Mouse (Mus musculus) neural tube, embryonic 13.5 days (tissue): ENCODE measurements at regions not wholly inside any gene's neighbourhood (a gene's known extent, or its start where the extent isn't known, plus 50 kb on each side); places are given as distances from the start of the nearest gene placed in this dataset.
"Not testable (repeated sequence)": the region's sequence is repeated elsewhere in the genome, so short reads cannot be mapped to it uniquely, and the experiment has no call there.

ENCODE experiments used
- ATAC-seq: fragments of 200-750 bp; cut with Nextera tagmentation; 2 replicates; pipeline ENCODE4 v1.8.0; 2017; ENCODE audit warnings: low read depth, mild to moderate bottlenecking, moderate TSS enrichment, moderate library complexity
- H3K27ac ChIP-seq: fragments of 300-500 bp; sonication (generic); replicated peaks from 2 replicates; pipeline ENCODE4 v1.5.1; 2015; ENCODE audit warnings: moderate library complexity, mild to moderate bottlenecking, inconsistent platforms
- H3K27me3 ChIP-seq: fragments of 300-500 bp; sonication (generic); 2 replicates; pipeline ENCODE4 v1.6.1; 2015; ENCODE audit warnings: mild to moderate bottlenecking, inconsistent platforms
- H3K36me3 ChIP-seq: fragments of 300-500 bp; sonication (generic); 2 replicates; pipeline ENCODE4 v1.6.1; 2015; ENCODE audit warnings: mild to moderate bottlenecking, inconsistent platforms
- H3K4me1 ChIP-seq: fragments of 300-500 bp; sonication (generic); replicated peaks from 2 replicates; pipeline ENCODE4 v1.6.1; 2015; ENCODE audit warnings: inconsistent platforms
- H3K4me2 ChIP-seq: fragments of 300-500 bp; sonication (generic); 2 replicates; pipeline ENCODE4 v1.6.1; 2015; ENCODE audit warnings: inconsistent platforms, mild to moderate bottlenecking, moderate library complexity
- H3K4me3 ChIP-seq: fragments of 300-500 bp; sonication (generic); 2 replicates; pipeline ENCODE4 v1.5.1; 2015; ENCODE audit warnings: mild to moderate bottlenecking, inconsistent platforms
- H3K9ac ChIP-seq: fragments of 300-500 bp; sonication (generic); 2 replicates; pipeline ENCODE4 v1.6.1; 2015; ENCODE audit warnings: moderate library complexity, mild to moderate bottlenecking, inconsistent platforms
- H3K9me3 ChIP-seq: fragments of 300-500 bp; sonication (generic); 2 replicates; pipeline ENCODE4 v1.6.1; 2016; ENCODE audit warnings: inconsistent platforms
- WGBS: fragments of 180-500 bp; shearing (Covaris S2); methylation state at CpG from one replicate; pipeline ENCODE4 v1.1.7; 2015; 5-methylcytosine and 5-hydroxymethylcytosine counted together

DNA sequence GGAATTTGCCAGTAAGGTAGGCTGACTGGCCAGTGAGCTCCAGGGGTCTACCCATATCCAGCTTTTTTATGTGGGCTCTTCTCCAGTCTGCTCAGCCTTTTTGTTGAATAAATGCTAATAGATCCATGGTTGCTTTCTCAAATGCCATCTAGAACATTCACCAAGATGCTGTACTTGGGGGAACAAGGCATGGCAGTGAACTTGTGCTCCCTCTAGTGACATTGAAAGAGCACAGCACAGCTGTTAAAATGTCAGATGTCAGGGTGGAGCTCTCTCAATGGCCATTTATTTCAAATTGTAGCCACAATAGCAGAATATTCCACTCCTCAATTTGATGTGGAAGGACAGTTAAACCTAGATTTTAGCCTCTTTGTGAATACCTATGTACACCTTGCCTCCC lies 86.3 kb downstream of the Kcnk1 start:
- Histone ChIP-seq H3K4me1 (0 out of 2 replicates have a peak, but pooled peaks cover 4% of the 10 kb centered on the region), H3K4me3 (no peak overlapping the region), H3K27ac (no peak overlapping the region), H3K27me3 (no peaks in the 10 kb centered on the region), H3K9me3 (no peaks in the 10 kb centered on the region), H3K36me3 (no peaks in the 10 kb centered on the region), H3K4me2 (no peak overlapping the region), H3K9ac (no peak overlapping the region)
- ATAC-seq, result no peak

DNA sequence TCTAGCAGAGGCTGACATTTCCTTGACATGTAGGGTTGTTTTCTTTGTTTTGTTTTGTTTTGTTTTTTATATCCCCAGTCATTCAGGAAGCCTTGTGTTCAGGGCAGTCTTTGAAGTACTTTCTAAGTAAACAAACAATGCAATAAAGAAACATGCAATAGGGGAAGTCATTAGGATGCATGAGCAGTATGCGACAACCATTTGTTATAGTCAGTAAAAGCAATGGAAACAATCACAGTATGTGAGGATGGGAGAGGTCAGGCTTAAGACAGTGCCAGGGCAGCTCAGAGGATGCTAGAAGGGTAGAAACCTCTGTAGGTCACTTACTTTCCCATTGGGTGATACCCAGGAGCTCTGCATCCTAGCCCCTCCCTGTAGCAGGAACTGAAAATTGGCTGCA lies 87.9 kb downstream of the Kcnk1 start:
- 0 out of 2 replicates have a peak, but pooled peaks cover 4% of the 10 kb centered on the region for H3K4me1 ChIP-seq
- no peak overlapping the region for H3K9ac ChIP-seq
- no peak for ATAC-seq
- H3K9me3 ChIP-seq, result no peaks in the 10 kb centered on the region
- H3K27me3 ChIP-seq, result no peaks in the 10 kb centered on the region
- WGBS, result 53% methylated on average over 1 of the region's 1 CpGs
- H3K4me3 ChIP-seq, result no peak overlapping the region
- H3K36me3 ChIP-seq, result no peaks in the 10 kb centered on the region
- H3K4me2 ChIP-seq, result no peak overlapping the region
- H3K27ac ChIP-seq, result no peak overlapping the region

DNA sequence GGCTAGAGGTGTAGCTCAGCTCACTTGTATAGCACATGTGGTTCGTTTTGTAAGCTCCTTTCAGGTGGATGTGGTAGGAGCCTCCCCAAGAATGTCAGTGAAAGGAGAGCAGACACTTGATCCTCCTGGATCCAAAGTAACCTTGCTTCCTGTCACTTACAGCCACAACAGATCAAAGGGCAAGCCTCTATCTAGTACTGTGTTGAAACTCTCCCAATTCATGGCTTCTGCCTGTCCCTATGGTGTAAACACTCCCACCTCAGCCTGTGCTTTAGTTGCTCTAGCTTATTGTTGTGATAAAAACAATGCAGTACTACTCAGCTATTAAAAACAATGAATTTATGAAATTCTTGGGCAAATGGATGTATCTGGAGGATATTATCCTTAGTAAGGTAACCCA lies 95.8 kb downstream of the Kcnk1 start:
- H3K27me3 ChIP-seq, result no peaks in the 10 kb centered on the region
- H3K4me1 ChIP-seq, result no peaks in the 10 kb centered on the region
- WGBS, result 78% methylated on average over 1 of the region's 1 CpGs
- H3K9ac ChIP-seq, result no peak overlapping the region
- no peak overlapping the region for H3K4me2 ChIP-seq
- H3K27ac ChIP-seq, result no peak overlapping the region
- no peak overlapping the region for H3K4me3 ChIP-seq
- ATAC-seq, result no peak
- H3K9me3 ChIP-seq, result peaks cover 13% of the 10 kb centered on the region
- H3K36me3 ChIP-seq, result no peaks in the 10 kb centered on the region

DNA sequence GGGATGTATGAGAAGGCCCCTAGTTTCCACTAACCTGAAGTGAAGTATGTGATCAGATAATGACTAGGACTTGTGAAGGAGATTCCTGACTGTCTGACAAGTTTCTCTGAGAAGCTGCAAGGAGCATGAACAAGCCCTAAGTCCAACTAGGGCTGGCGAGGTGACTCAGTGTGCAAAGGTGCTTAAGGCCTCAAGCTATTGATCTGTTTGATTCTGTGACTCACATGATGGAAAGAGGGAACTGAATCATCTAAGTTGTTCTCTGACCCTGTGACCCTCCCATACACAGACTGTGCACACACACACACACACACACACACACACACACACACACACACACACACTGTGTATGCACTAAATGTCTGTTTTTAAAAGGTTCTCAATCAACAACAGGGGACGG lies 99.0 kb downstream of the Kcnk1 start:
- WGBS, result 87% methylated on average over 2 of the region's 2 CpGs
- Histone ChIP-seq H3K27ac (no peak overlapping the region), H3K4me1 (no peaks in the 10 kb centered on the region), H3K9me3 (peaks cover 4% of the 10 kb centered on the region), H3K27me3 (no peaks in the 10 kb centered on the region; the same call in 1 of the 2 replicates), H3K36me3 (no peaks in the 10 kb centered on the region), H3K4me2 (no peak overlapping the region), H3K4me3 (no peak overlapping the region), H3K9ac (no peak overlapping the region)
- ATAC-seq, result no peak

DNA sequence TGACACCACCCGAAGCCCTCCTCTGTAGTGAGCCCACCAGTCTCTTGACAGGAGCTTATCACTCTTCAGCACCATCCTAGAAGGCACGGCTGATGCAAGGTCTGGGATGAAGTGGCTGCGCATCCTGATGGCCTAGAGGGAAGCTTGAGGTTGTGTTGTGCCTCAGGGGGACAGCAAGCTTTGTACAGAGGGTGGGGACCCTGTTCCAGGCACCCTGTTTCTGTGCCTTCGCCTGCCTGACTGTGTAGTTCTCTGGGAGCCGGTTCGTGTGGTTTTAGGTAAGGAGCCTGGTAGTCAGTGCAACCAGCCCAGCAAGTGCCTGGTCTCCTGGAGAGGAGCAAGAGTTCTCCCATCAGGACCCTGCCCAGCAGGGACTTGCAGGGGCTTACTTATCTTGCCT lies 101.1 kb downstream of the Kcnk1 start:
- Histone ChIP-seq H3K9me3 (no peaks in the 10 kb centered on the region), H3K27ac (no peak overlapping the region), H3K4me1 (no peaks in the 10 kb centered on the region), H3K36me3 (no peaks in the 10 kb centered on the region), H3K4me2 (no peak overlapping the region), H3K9ac (no peak overlapping the region), H3K4me3 (no peak overlapping the region), H3K27me3 (no peaks in the 10 kb centered on the region; the same call in 1 of the 2 replicates)
- ATAC-seq, result no peak
- WGBS, result 89% methylated on average over 6 of the region's 6 CpGs

DNA sequence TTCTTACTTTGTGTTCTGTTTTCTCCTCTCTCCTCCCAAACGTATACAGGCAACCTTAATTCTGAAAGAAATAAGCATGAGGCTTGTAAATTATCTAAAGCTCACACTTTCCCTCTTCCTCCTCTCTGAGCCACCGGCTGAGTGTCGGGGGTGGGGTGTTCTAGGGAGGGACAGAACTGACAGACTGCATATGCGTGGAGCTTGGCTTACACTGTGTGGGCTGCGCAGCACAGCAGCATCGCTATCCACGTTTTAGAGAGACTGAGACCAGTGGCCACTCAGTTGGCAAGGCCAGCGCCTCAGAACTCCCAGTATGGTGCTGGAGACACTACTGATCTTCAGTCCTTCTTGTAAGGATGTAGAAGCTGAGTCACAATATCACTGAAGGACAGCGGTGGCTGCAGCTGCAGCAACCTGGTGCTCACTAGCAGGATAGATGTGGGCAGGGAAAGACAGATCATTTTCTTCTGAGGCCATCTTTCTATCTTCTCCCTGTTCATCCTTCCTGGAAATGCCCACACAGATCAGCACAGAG lies 101.7 kb downstream of the Kcnk1 start:
- H3K4me3 ChIP-seq, result no peak overlapping the region
- no peaks in the 10 kb centered on the region for H3K4me1 ChIP-seq
- no peaks in the 10 kb centered on the region for H3K36me3 ChIP-seq
- H3K9ac ChIP-seq, result no peak overlapping the region
- H3K27ac ChIP-seq, result no peak overlapping the region
- no peak overlapping the region for H3K4me2 ChIP-seq
- no peaks in the 10 kb centered on the region; the same call in 1 of the 2 replicates for H3K27me3 ChIP-seq
- ATAC-seq, result no peak
- 77% methylated on average over 9 of the region's 9 CpGs for WGBS
- no peaks in the 10 kb centered on the region for H3K9me3 ChIP-seq

DNA sequence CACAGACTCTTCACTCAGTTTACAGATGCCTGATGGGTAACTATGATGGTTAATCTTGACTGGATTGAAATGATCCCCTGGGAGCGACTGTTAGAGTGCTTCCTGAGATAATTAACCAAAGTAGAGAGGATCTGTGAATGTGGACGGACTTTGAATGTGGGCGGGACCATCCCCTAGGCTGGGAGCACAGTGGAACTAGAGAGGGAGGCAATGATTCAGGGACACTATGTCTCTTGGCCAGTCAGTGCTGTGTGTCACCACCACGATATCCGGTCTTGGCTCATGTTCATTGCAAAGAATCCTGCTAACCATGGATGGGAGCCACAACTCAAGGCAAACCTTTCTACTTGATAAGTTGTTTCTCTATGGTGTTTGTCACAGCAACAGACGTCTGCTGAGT lies 103.9 kb downstream of the Kcnk1 start:
- Histone ChIP-seq H3K36me3 (no peaks in the 10 kb centered on the region), H3K27me3 (no peaks in the 10 kb centered on the region; the same call in 1 of the 2 replicates), H3K4me2 (no peak overlapping the region), H3K27ac (no peak overlapping the region), H3K9me3 (no peaks in the 10 kb centered on the region), H3K9ac (no peak overlapping the region), H3K4me1 (no peaks in the 10 kb centered on the region), H3K4me3 (no peak overlapping the region)
- 88% methylated on average over 6 of the region's 6 CpGs for WGBS
- ATAC-seq, result no peak

DNA sequence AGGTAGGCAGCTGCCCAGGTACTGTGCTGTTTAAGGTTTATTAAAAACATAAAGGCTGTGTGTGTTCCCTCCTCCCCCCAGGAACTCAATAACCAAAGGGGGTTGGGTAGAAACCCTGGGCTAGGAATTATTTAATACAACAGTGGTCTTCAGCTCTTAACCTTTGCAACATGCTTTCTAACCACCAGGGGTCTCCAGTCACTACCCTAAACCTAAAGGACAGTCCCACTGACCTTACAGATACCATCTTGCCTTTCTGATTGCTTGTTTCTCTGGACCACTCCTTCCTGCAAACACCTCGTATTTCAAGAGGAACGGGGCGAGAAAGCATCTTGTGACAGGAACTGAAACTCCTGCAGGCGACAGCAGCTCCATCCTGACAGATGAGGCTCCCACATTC lies 104.9 kb downstream of the Kcnk1 start:
- Histone ChIP-seq H3K4me1 (no peaks in the 10 kb centered on the region), H3K4me3 (no peak overlapping the region), H3K27me3 (no peaks in the 10 kb centered on the region; the same call in 1 of the 2 replicates), H3K36me3 (no peaks in the 10 kb centered on the region), H3K4me2 (no peak overlapping the region), H3K9ac (no peak overlapping the region), H3K9me3 (no peaks in the 10 kb centered on the region), H3K27ac (no peak overlapping the region)
- no peak for ATAC-seq
- WGBS, result 74% methylated on average over 4 of the region's 4 CpGs

DNA sequence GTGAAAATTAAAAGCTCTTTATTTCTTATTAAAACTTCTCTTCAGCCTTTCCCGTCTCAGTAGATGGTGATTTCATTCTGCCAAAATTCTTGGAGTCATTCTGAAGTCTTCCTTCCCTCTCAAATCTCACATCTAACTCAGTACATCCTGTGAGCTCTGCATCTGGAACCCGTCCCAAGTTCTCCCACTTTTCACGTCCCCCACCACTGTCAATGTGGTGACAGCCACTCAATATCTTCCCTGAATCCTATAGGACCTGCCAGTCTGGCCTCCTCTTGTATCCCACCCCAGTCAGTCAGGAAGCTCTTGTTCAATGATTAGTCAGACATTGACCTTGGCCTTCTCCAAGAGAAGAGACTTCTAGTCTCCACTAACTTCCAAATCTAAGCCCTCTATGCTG lies 110.1 kb downstream of the Kcnk1 start:
- WGBS, result 83% methylated on average over 3 of the region's 3 CpGs
- H3K27me3 ChIP-seq, result no peaks in the 10 kb centered on the region
- no peak overlapping the region for H3K4me3 ChIP-seq
- no peak overlapping the region for H3K27ac ChIP-seq
- H3K9me3 ChIP-seq, result no peaks in the 10 kb centered on the region
- no peak overlapping the region for H3K4me2 ChIP-seq
- no peaks in the 10 kb centered on the region for H3K36me3 ChIP-seq
- H3K9ac ChIP-seq, result no peak overlapping the region
- H3K4me1 ChIP-seq, result no peaks in the 10 kb centered on the region
- no peak for ATAC-seq

DNA sequence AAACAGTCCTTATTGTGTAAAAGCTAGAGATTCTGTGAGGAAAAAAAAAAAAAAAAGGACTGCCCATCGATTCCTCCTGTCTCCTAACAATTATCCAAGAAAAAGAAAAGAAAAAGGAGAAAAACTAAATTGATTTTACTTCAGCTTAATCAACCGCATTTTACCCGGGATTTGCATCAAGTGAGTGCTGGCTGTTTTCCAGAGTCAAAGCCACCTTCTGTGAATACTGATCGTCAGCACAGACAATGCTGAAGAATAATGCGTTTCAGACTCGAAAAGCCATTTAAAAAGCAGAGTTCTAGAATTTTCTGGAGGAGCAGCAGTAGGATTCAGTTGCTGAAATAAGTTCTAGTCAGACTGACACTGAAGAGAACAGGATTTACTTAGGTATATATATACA lies 131.1 kb downstream of the Kcnk1 start:
- Histone ChIP-seq H3K4me3 (no peak overlapping the region), H3K4me1 (no peaks in the 10 kb centered on the region; the same call in 1 of the 2 replicates), H3K4me2 (no peak overlapping the region), H3K9ac (no peak overlapping the region), H3K9me3 (peaks cover 8% of the 10 kb centered on the region), H3K27ac (no peak overlapping the region), H3K36me3 (no peaks in the 10 kb centered on the region), H3K27me3 (no peaks in the 10 kb centered on the region)
- no peak for ATAC-seq
- WGBS, result 63% methylated on average over 6 of the region's 6 CpGs

DNA sequence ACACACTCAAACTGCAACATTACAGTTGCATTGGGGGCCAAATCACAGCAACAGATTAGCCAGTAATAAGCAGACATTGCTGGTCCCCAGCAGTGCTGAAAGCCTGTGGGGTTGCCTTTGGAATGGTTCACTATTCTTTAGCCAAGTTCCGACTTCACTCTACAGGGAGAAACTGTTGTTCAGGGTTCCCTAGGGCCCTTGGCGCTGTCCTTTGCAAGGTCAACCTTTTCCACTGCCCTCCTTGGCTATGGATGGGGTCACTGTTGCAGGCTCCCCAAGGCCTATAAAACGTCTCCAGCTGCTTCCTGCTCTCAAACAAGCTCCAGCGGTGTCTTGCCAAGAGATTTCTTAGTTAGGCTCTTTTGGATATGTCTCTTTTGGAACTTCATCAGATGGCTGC lies 137.1 kb downstream of the Kcnk1 start:
- Histone ChIP-seq H3K4me2 (no peak overlapping the region), H3K9ac (no peak overlapping the region), H3K4me1 (no peaks in the 10 kb centered on the region; the same call in 1 of the 2 replicates), H3K27me3 (peaks cover 8% of the 10 kb centered on the region), H3K4me3 (no peak overlapping the region), H3K9me3 (no peaks in the 10 kb centered on the region), H3K27ac (no peak overlapping the region), H3K36me3 (no peaks in the 10 kb centered on the region)
- ATAC-seq, result no peak
- WGBS, result 76% methylated on average over 4 of the region's 4 CpGs

DNA sequence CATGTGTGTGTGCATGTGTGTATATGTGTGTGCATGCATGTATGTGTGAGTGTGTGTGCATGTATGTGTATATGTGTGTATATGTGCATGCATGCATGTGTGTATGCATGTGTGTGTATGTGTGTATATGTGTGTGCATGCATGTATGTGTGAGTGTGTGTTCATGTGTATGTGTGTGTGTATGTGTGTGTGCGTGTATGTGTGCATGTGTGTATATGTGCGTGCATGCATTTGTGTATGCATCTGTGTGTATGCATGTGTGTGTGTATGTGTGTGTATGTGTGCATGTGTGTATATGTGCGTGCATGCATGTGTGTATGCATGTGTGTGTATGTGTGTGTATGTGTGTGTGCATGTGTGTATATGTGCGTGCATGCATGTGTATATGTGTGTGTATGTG lies 137.9 kb downstream of the Kcnk1 start:
- ATAC-seq, H3K4me2 ChIP-seq, H3K9ac ChIP-seq, H3K4me1 ChIP-seq, H3K9me3 ChIP-seq, H3K4me3 ChIP-seq, H3K27ac ChIP-seq, H3K36me3 ChIP-seq: not testable (repeated sequence)
- peaks cover 13% of the 10 kb centered on the region for H3K27me3 ChIP-seq
- WGBS, result 99% methylated on average over 4 of the region's 4 CpGs

DNA sequence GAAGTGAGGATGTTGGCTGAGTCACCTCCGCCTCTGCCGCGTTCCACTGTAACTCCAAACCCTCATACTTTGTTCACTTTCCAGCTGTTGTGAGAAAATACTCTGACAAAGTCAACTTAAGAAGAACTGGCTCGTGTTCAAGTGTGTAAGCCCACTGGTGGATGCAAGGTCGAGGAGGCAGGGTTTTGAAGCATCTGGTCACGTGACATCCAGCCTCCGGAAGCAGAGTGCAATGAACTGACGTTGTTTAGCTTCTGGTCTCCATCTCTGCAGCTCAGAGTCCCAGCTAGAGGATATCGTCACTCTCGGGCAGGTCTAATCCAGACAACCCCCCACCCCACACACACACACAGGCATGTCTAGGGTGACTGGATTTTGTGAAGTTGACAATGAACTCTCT lies 140.1 kb downstream of the Kcnk1 start:
- Histone ChIP-seq H3K9me3 (no peaks in the 10 kb centered on the region), H3K4me2 (no peak overlapping the region), H3K4me1 (peaks cover 14% of the 10 kb centered on the region), H3K4me3 (no peak overlapping the region), H3K36me3 (no peaks in the 10 kb centered on the region), H3K27me3 (peaks cover 35% of the 10 kb centered on the region), H3K27ac (no peak overlapping the region), H3K9ac (no peak overlapping the region)
- no peak for ATAC-seq
- WGBS, result 83% methylated on average over 10 of the region's 10 CpGs
